Mouse (Mus musculus) intestine, embryonic 16.5 days (tissue): ENCODE measurements around the gene Thoc7. TPM values are rescaled to one million over a fixed set of nuclear protein-coding genes. Genes with fewer than 3 reads are reported as not detected.

ENCODE experiments used
- ATAC-seq: fragments of 200-750 bp; cut with Nextera tagmentation; 2 replicates; pipeline ENCODE4 v1.8.0; 2017; ENCODE audit warnings: moderate TSS enrichment, moderate library complexity
- H3K27ac ChIP-seq: fragments of 300-500 bp; sonication (generic); 2 replicates; pipeline ENCODE4 v1.5.1; 2014; ENCODE audit warnings: mild to moderate bottlenecking, low read length
- H3K27me3 ChIP-seq: fragments of 300-500 bp; sonication (generic); replicated peaks from 2 replicates; pipeline ENCODE4 v1.6.1; 2014; ENCODE audit warnings: low read length, control low read depth, mixed read lengths; ENCODE audit not compliant: control insufficient read depth, insufficient read depth
- H3K36me3 ChIP-seq: fragments of 300-500 bp; sonication (generic); 2 replicates; pipeline ENCODE4 v1.6.1; 2014; ENCODE audit warnings: low read length, control low read depth; ENCODE audit not compliant: control insufficient read depth, insufficient read depth
- H3K4me1 ChIP-seq: fragments of 300-500 bp; sonication (generic); 2 replicates; pipeline ENCODE4 v1.6.1; 2014; ENCODE audit warnings: low read length, control low read depth, mixed read lengths; ENCODE audit not compliant: control insufficient read depth, insufficient read depth
- H3K4me2 ChIP-seq: fragments of 300-500 bp; sonication (generic); 2 replicates; pipeline ENCODE4 v1.6.1; 2014; ENCODE audit warnings: low read depth, low read length, control low read depth
- H3K4me3 ChIP-seq: fragments of 300-500 bp; sonication (generic); 2 replicates; pipeline ENCODE4 v1.5.1; 2014; ENCODE audit warnings: mild to moderate bottlenecking, low read length
- H3K9ac ChIP-seq: fragments of 300-500 bp; sonication (generic); 2 replicates; pipeline ENCODE4 v1.6.1; 2014; ENCODE audit warnings: low read depth, low read length
- H3K9me3 ChIP-seq: fragments of 300-500 bp; sonication (generic); 2 replicates; pipeline ENCODE4 v1.6.1; 2016; ENCODE audit warnings: low read length, control low read depth; ENCODE audit not compliant: control insufficient read depth
- WGBS: fragments of 180-500 bp; shearing (Covaris S2); extraction: QIAGEN DNeasy Blood & Tissue Kit; methylation state at CpG from one replicate; pipeline ENCODE4 v1.1.7; 2014; 5-methylcytosine and 5-hydroxymethylcytosine counted together
- polyA plus RNA-seq: library from polyadenylated mRNA; unstranded; fragments of >200 nt; fragmentation: Nextera tagmentation; extraction: Ambion mirVana; gene quantifications from 2 replicates; pipeline ENCODE4 v1.2.1, GENCODE M21; 2015

Thoc7 gene
- 152 and 155 TPM in 2 replicates for polyA plus RNA-seq

- H3K27ac ChIP-seq, result peak within 1 kb of the TSS; percentile 94
- no peaks in the 10 kb centered on the region for H3K36me3 ChIP-seq
- ATAC-seq, result peak; percentile 84
- peak within 1 kb of the TSS; percentile 68 for H3K4me2 ChIP-seq
- peak within 1 kb of the TSS; percentile 99 for H3K9ac ChIP-seq
- peak within 1 kb of the TSS; percentile 96 for H3K4me3 ChIP-seq
- H3K9me3 ChIP-seq, result no peaks in the 10 kb centered on the region
- WGBS, result 7% methylated on average over 20 of the region's 56 CpGs
- peaks cover 13% of the 10 kb centered on the region for H3K4me1 ChIP-seq
- no peaks in the 10 kb centered on the region for H3K27me3 ChIP-seq
Measured at GRCm38 (mm10) chr14:13961401-13962112, at the start of gene Thoc7, which contains the start of gene Atxn7. TSS of gene Thoc7 (minus strand) at chr14:13961852. TSS of gene Atxn7 (plus strand) at chr14:13961440.

- no peak for ATAC-seq
- Histone ChIP-seq H3K27ac (no peak overlapping the region), H3K27me3 (no peaks in the 10 kb centered on the region), H3K4me3 (no peak overlapping the region), H3K9ac (no peak overlapping the region), H3K9me3 (no peaks in the 10 kb centered on the region), H3K4me1 (peaks cover 12% of the 10 kb centered on the region), H3K36me3 (no peaks in the 10 kb centered on the region), H3K4me2 (no peak overlapping the region)
- WGBS, result 64% methylated on average over 6 of the region's 6 CpGs
Measured at GRCm38 (mm10) chr14:14009712-14010111, 48.1 kb upstream of the Thoc7 start.

- H3K4me3 ChIP-seq, result no peak overlapping the region
- H3K9ac ChIP-seq, result no peak overlapping the region
- H3K4me1 ChIP-seq, result no peaks in the 10 kb centered on the region
- ATAC-seq, result no peak
- H3K27me3 ChIP-seq, result no peaks in the 10 kb centered on the region
- no peaks in the 10 kb centered on the region for H3K9me3 ChIP-seq
- 96% methylated on average over 7 of the region's 7 CpGs for WGBS
- no peak overlapping the region for H3K27ac ChIP-seq
- H3K4me2 ChIP-seq, result no peak overlapping the region
- no peaks in the 10 kb centered on the region for H3K36me3 ChIP-seq
Measured at GRCm38 (mm10) chr14:14002771-14003170, 41.1 kb upstream of the Thoc7 start.

GRCm38 (mm10) chr14:13995206-13996097 lies 33.8 kb upstream of the Thoc7 start:
- no peak overlapping the region for H3K27ac ChIP-seq
- 48% methylated on average over 9 of the region's 9 CpGs for WGBS
- no peaks in the 10 kb centered on the region for H3K9me3 ChIP-seq
- no peaks in the 10 kb centered on the region for H3K27me3 ChIP-seq
- no peak overlapping the region for H3K4me2 ChIP-seq
- H3K4me3 ChIP-seq, result no peak overlapping the region
- 0 out of 2 replicates have a peak, but pooled peaks cover 4% of the 10 kb centered on the region for H3K4me1 ChIP-seq
- H3K36me3 ChIP-seq, result no peaks in the 10 kb centered on the region
- H3K9ac ChIP-seq, result no peak overlapping the region
- peak; percentile 86 for ATAC-seq

GRCm38 (mm10) chr14:13990741-13991140 lies 29.1 kb upstream of the Thoc7 start:
- H3K27ac ChIP-seq, result no peak overlapping the region
- H3K9ac ChIP-seq, result no peak overlapping the region
- WGBS, result 89% methylated on average over 3 of the region's 3 CpGs
- H3K9me3 ChIP-seq, result no peaks in the 10 kb centered on the region
- no peak overlapping the region for H3K4me3 ChIP-seq
- no peaks in the 10 kb centered on the region for H3K36me3 ChIP-seq
- no peaks in the 10 kb centered on the region for H3K27me3 ChIP-seq
- ATAC-seq, result no peak
- 0 out of 2 replicates have a peak, but pooled peaks cover 4% of the 10 kb centered on the region for H3K4me1 ChIP-seq
- no peak overlapping the region for H3K4me2 ChIP-seq

GRCm38 (mm10) chr14:13988397-13988796 lies 26.7 kb upstream of the Thoc7 start:
- Histone ChIP-seq H3K4me3 (no peak overlapping the region), H3K4me2 (no peak overlapping the region), H3K9ac (no peak overlapping the region), H3K4me1 (no peaks in the 10 kb centered on the region), H3K27ac (no peak overlapping the region), H3K9me3 (no peaks in the 10 kb centered on the region), H3K36me3 (no peaks in the 10 kb centered on the region), H3K27me3 (no peaks in the 10 kb centered on the region)
- WGBS, result 54% methylated on average over 2 of the region's 2 CpGs
- ATAC-seq, result no peak

- ATAC-seq, result no peak
- no peaks in the 10 kb centered on the region for H3K9me3 ChIP-seq
- no peaks in the 10 kb centered on the region for H3K36me3 ChIP-seq
- no peaks in the 10 kb centered on the region for H3K27me3 ChIP-seq
- no peak overlapping the region for H3K9ac ChIP-seq
- no peak overlapping the region for H3K4me3 ChIP-seq
- WGBS, result 71% methylated on average over 2 of the region's 2 CpGs
- no peak overlapping the region for H3K27ac ChIP-seq
- H3K4me1 ChIP-seq, result no peaks in the 10 kb centered on the region
- H3K4me2 ChIP-seq, result no peak overlapping the region
Measured at GRCm38 (mm10) chr14:13982174-13982573, 20.5 kb upstream of the Thoc7 start.

GRCm38 (mm10) chr14:13981286-13981685 lies 19.6 kb upstream of the Thoc7 start:
- WGBS, result 44% methylated on average over 2 of the region's 2 CpGs

GRCm38 (mm10) chr14:13977498-13977897 lies 15.8 kb upstream of the Thoc7 start:
- no peak for ATAC-seq
- Histone ChIP-seq H3K4me1 (no peaks in the 10 kb centered on the region), H3K27ac (no peak overlapping the region), H3K9ac (no peak overlapping the region), H3K4me2 (no peak overlapping the region), H3K36me3 (no peaks in the 10 kb centered on the region), H3K4me3 (no peak overlapping the region), H3K9me3 (no peaks in the 10 kb centered on the region), H3K27me3 (no peaks in the 10 kb centered on the region)
- WGBS, result 72% methylated on average over 1 of the region's 1 CpGs

More at GRCm38 (mm10) chr14:13981286-13981685, 19.6 kb upstream of the Thoc7 start:
- no peak for ATAC-seq
- Histone ChIP-seq H3K27me3 (no peaks in the 10 kb centered on the region), H3K9me3 (no peaks in the 10 kb centered on the region), H3K9ac (no peak overlapping the region), H3K36me3 (no peaks in the 10 kb centered on the region), H3K4me2 (no peak overlapping the region), H3K4me1 (no peaks in the 10 kb centered on the region), H3K4me3 (no peak overlapping the region), H3K27ac (no peak overlapping the region)
